Mouse (Mus musculus): Measurements from ENCODE around the gene Lmx1a. TPM values are rescaled to one million over a fixed set of nuclear protein-coding genes. Genes with fewer than 3 reads are reported as not detected.

Gene Lmx1a
- 16.5 and 18.7 TPM in 2 replicates for polyA plus RNA-seq (2014; fragmentation: Nextera tagmentation; extraction: Ambion mirVana)

DNA sequence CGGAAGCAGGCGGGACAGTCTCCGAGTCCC lies at the start of gene Lmx1a:
TSS of gene Lmx1a (plus strand) at position 6 of the 30 bp plus-strand sequence.
- 0% methylated on average over 3 of the region's 3 CpGs for WGBS
- ATAC-seq (ENCODE audit: low FRiP score): no peak
- Histone ChIP-seq H3K4me3 (ENCODE audit: low read depth, low read length) (peak within 1 kb of the TSS; percentile 49), H3K27me3 (ENCODE audit: control insufficient read depth, insufficient read depth, low read length) (peaks cover 73% of the 10 kb centered on the region), H3K9ac (ENCODE audit: low read length) (peak within 1 kb of the TSS; percentile 64), H3K36me3 (ENCODE audit: control insufficient read depth, insufficient read depth, low read length) (no peaks in the 10 kb centered on the region), H3K9me3 (ENCODE audit: control insufficient read depth, low read length) (peaks cover 4% of the 10 kb centered on the region; the same call in 1 of the 2 replicates), H3K27ac (ENCODE audit: low read depth, low read length) (peak within 1 kb of the TSS; percentile 30), H3K4me2 (peak within 1 kb of the TSS; percentile 75), H3K4me1 (ENCODE audit: control insufficient read depth, insufficient read depth, low read length) (peaks cover 11% of the 10 kb centered on the region)
- no peak for DNase-seq (ENCODE audit: low spot score, missing footprints)

DNA sequence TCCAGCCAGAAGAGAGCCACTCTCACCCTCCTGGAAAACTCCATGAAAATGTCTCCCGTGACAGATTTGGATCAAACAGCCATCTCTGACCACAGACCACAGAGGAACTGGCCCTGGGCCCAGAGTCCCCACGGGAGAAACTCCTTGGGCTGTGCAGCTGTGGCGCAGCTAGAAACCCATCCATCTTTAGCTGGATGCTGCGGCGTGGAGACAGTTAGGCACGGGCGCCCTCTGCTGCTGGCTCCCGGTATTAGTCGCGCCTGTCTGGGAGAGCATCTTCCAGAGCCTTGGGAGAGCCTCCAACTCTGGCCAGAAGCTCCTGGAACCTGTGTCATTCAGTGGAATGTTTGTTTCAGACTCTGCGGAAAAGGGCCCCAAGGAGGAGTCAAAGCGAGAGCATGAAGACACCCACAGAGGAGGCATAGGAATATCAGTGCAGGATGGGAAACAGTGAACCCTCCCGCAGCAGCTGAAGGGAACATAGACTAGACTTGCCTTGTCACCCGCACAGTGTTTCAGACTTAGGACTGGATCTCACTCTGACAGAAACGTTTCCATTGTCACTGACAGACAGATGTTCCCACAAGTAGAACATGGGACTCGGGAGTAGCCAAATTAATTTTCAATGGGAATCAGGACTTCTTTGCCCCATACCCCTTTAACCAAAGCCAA lies 44.0 kb upstream of the Lmx1a start:
- H3K9me3 ChIP-seq (ENCODE audit: control insufficient read depth, low read length): no peaks in the 10 kb centered on the region
- no peak overlapping the region for H3K4me2 ChIP-seq
- no peaks in the 10 kb centered on the region for H3K27me3 ChIP-seq (ENCODE audit: control insufficient read depth, insufficient read depth, low read length)
- no peak overlapping the region for H3K27ac ChIP-seq (ENCODE audit: low read depth, low read length)
- 18% methylated on average over 16 of the region's 16 CpGs for WGBS
- peak; percentile 99 for DNase-seq (ENCODE audit: low spot score, missing footprints)
- ATAC-seq (ENCODE audit: low FRiP score): peak; percentile 76
- no peaks in the 10 kb centered on the region for H3K36me3 ChIP-seq (ENCODE audit: control insufficient read depth, insufficient read depth, low read length)
- H3K9ac ChIP-seq (ENCODE audit: low read length): no peak overlapping the region
- no peaks in the 10 kb centered on the region for H3K4me1 ChIP-seq (ENCODE audit: control insufficient read depth, insufficient read depth, low read length)
- H3K4me3 ChIP-seq (ENCODE audit: low read depth, low read length): no peak overlapping the region

DNA sequence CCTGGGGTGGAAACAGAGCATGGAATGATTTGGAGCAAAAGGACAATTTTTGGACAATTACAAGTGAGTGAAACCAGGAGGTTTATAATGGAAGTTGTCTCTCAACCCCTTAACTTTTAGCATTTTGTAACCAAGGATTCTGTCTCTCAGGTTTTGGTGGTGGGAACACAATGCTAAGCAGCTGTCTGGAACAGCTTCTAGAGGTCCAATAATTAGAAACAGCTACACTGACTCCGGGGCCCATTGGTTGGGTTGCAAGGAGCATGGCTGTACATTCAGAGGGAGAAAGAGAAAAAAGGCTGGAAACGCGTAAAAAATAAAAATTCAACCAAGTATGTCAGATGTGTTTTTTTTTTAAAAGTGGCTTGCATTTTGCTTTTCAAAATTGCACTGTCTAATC lies 40.4 kb upstream of the Lmx1a start:
- Histone ChIP-seq H3K27ac (ENCODE audit: low read depth, low read length) (no peak overlapping the region), H3K27me3 (ENCODE audit: control insufficient read depth, insufficient read depth, low read length) (no peaks in the 10 kb centered on the region), H3K4me2 (no peak overlapping the region), H3K4me3 (ENCODE audit: low read depth, low read length) (no peak overlapping the region), H3K9me3 (ENCODE audit: control insufficient read depth, low read length) (no peaks in the 10 kb centered on the region), H3K9ac (ENCODE audit: low read length) (no peak overlapping the region), H3K4me1 (ENCODE audit: control insufficient read depth, insufficient read depth, low read length) (no peaks in the 10 kb centered on the region), H3K36me3 (ENCODE audit: control insufficient read depth, insufficient read depth, low read length) (no peaks in the 10 kb centered on the region)
- WGBS: 92% methylated on average over 3 of the region's 3 CpGs
- no peak for ATAC-seq (ENCODE audit: low FRiP score)
- DNase-seq (ENCODE audit: low spot score, missing footprints): no peak

DNA sequence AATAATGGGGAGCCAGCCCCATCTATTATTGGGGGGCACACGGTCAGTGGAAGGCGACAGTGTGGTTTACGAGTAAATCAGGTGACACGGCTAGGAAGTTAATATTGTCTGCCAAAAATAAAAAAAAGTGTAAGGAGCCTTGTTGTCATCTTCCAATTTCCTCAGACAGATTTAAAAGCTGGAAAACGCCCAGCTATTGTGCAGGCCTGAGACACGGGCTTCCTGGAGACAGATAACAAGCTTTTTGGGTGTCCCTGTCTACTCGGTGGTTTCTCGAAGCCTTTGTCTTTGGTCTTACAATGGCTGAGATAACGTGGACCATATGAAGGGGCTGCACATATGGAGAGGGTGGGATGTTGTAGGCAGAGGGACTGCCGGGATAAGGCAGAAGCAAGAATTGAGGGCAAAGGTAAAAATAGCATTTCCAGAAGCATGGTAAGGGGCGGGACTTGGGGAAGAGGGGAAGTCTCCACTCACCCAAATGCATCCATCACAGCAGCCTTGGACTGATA lies 39.9 kb upstream of the Lmx1a start:
- DNase-seq (ENCODE audit: low spot score, missing footprints): no peak
- no peak overlapping the region for H3K4me3 ChIP-seq (ENCODE audit: low read depth, low read length)
- H3K4me1 ChIP-seq (ENCODE audit: control insufficient read depth, insufficient read depth, low read length): no peaks in the 10 kb centered on the region
- H3K27ac ChIP-seq (ENCODE audit: low read depth, low read length): no peak overlapping the region
- no peaks in the 10 kb centered on the region for H3K36me3 ChIP-seq (ENCODE audit: control insufficient read depth, insufficient read depth, low read length)
- H3K27me3 ChIP-seq (ENCODE audit: control insufficient read depth, insufficient read depth, low read length): no peaks in the 10 kb centered on the region
- H3K9ac ChIP-seq (ENCODE audit: low read length): no peak overlapping the region
- 80% methylated on average over 11 of the region's 11 CpGs for WGBS
- no peak overlapping the region for H3K4me2 ChIP-seq
- ATAC-seq (ENCODE audit: low FRiP score): no peak
- H3K9me3 ChIP-seq (ENCODE audit: control insufficient read depth, low read length): no peaks in the 10 kb centered on the region

DNA sequence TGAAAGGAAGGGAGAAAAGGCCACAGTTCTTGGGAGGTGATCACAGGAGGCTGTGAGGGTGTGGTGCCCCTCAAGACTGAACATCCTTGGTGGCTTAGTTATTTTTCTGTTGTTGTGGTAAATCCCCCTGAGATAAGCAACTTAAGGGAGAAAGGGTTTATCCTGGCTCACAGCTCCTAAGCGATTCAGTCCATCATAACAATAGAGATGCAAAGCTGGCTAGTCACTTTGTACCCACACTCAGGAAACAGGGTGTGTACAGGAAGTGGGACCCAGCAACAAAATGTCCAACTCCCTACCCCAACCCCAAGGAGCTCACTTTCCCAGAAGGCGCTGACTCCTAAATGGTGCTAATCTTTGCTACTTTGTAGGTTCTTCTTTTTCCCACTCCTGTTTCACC lies 36.7 kb upstream of the Lmx1a start:
- Histone ChIP-seq H3K9me3 (ENCODE audit: control insufficient read depth, low read length) (no peaks in the 10 kb centered on the region), H3K9ac (ENCODE audit: low read length) (no peak overlapping the region), H3K4me2 (no peak overlapping the region), H3K4me1 (ENCODE audit: control insufficient read depth, insufficient read depth, low read length) (no peaks in the 10 kb centered on the region), H3K27ac (ENCODE audit: low read depth, low read length) (no peak overlapping the region), H3K4me3 (ENCODE audit: low read depth, low read length) (no peak overlapping the region), H3K27me3 (ENCODE audit: control insufficient read depth, insufficient read depth, low read length) (no peaks in the 10 kb centered on the region), H3K36me3 (ENCODE audit: control insufficient read depth, insufficient read depth, low read length) (no peaks in the 10 kb centered on the region)
- DNase-seq (ENCODE audit: low spot score, missing footprints) (no peak), ATAC-seq (ENCODE audit: low FRiP score) (no peak)
- WGBS: 75% methylated on average over 2 of the region's 2 CpGs

GRCm38 (mm10) chr1:167659065-167659464 lies 30.0 kb upstream of the Lmx1a start:
- Histone ChIP-seq H3K27ac (ENCODE audit: low read depth, low read length) (no peak overlapping the region), H3K9me3 (ENCODE audit: control insufficient read depth, low read length) (no peaks in the 10 kb centered on the region), H3K27me3 (ENCODE audit: control insufficient read depth, insufficient read depth, low read length) (peaks cover 20% of the 10 kb centered on the region), H3K36me3 (ENCODE audit: control insufficient read depth, insufficient read depth, low read length) (no peaks in the 10 kb centered on the region), H3K4me2 (no peak overlapping the region), H3K4me3 (ENCODE audit: low read depth, low read length) (no peak overlapping the region), H3K9ac (ENCODE audit: low read length) (no peak overlapping the region), H3K4me1 (ENCODE audit: control insufficient read depth, insufficient read depth, low read length) (peaks cover 10% of the 10 kb centered on the region; the same call in 1 of the 2 replicates)
- DNase-seq (ENCODE audit: low spot score, missing footprints) (no peak), ATAC-seq (ENCODE audit: low FRiP score) (no peak)
- WGBS: 89% methylated on average over 3 of the region's 3 CpGs

DNA sequence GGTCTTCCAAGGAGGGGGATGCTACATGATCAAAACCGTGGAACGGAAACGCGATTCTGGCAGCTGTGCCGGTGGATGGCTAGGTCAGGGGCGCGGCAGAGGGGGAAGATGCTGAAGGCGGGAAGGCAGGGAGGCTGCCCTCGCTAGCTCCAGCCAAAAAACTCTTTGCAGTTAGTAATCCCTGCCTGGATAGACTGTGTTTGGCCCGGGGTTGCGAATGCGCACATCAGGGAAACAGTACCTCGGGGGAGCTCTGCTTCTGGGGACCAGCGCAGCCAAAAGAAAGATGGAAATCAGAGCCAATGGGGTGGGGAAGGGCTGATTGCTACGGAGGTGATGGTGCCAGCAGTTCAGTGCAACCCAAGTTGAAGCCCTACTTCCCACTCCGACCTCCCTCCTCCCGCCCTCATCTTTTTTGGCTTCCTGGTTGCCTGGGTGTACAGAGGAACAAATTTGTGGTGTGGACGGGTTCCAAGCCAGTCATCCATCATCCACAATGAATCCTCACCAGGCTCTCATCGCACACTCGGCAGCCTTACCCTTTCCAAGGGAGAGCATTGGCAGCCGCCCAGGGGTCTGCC lies 28.4 kb upstream of the Lmx1a start:
- H3K9ac ChIP-seq (ENCODE audit: low read length): no peak overlapping the region; the same call in 1 of the 2 replicates
- H3K4me3 ChIP-seq (ENCODE audit: low read depth, low read length): peak overlapping the region; percentile 19
- H3K4me1 ChIP-seq (ENCODE audit: control insufficient read depth, insufficient read depth, low read length): peaks cover 10% of the 10 kb centered on the region; the same call in 1 of the 2 replicates
- peaks cover 20% of the 10 kb centered on the region for H3K27me3 ChIP-seq (ENCODE audit: control insufficient read depth, insufficient read depth, low read length)
- H3K4me2 ChIP-seq: peak overlapping the region; percentile 44
- no peak overlapping the region for H3K27ac ChIP-seq (ENCODE audit: low read depth, low read length)
- WGBS: under 1% methylated on average over 21 of the region's 21 CpGs
- H3K9me3 ChIP-seq (ENCODE audit: control insufficient read depth, low read length): no peaks in the 10 kb centered on the region
- H3K36me3 ChIP-seq (ENCODE audit: control insufficient read depth, insufficient read depth, low read length): no peaks in the 10 kb centered on the region
- DNase-seq (ENCODE audit: low spot score, missing footprints): peak; percentile 91
- ATAC-seq (ENCODE audit: low FRiP score): peak; percentile 52; the same call in 1 of the 2 replicates

- H3K27ac ChIP-seq (ENCODE audit: low read depth, low read length): no peak overlapping the region
- peak; percentile 90 for DNase-seq (ENCODE audit: low spot score, missing footprints)
These were observed 27.9 kb upstream of the Lmx1a start for GRCm38 (mm10) chr1:167661123-167661522.

GRCm38 (mm10) chr1:167663136-167663535 lies 25.9 kb upstream of the Lmx1a start:
- Histone ChIP-seq H3K36me3 (ENCODE audit: control insufficient read depth, insufficient read depth, low read length) (no peaks in the 10 kb centered on the region), H3K27me3 (ENCODE audit: control insufficient read depth, insufficient read depth, low read length) (peaks cover 20% of the 10 kb centered on the region), H3K9me3 (ENCODE audit: control insufficient read depth, low read length) (no peaks in the 10 kb centered on the region), H3K4me2 (no peak overlapping the region), H3K4me3 (ENCODE audit: low read depth, low read length) (no peak overlapping the region), H3K9ac (ENCODE audit: low read length) (no peak overlapping the region), H3K4me1 (ENCODE audit: control insufficient read depth, insufficient read depth, low read length) (peaks cover 10% of the 10 kb centered on the region; the same call in 1 of the 2 replicates), H3K27ac (ENCODE audit: low read depth, low read length) (no peak overlapping the region)
- DNase-seq (ENCODE audit: low spot score, missing footprints) (no peak), ATAC-seq (ENCODE audit: low FRiP score) (no peak)
- WGBS: 61% methylated on average over 5 of the region's 5 CpGs

More at GRCm38 (mm10) chr1:167661123-167661522, 27.9 kb upstream of the Lmx1a start:
- Histone ChIP-seq H3K9me3 (ENCODE audit: control insufficient read depth, low read length) (no peaks in the 10 kb centered on the region), H3K9ac (ENCODE audit: low read length) (no peak overlapping the region), H3K4me2 (peak overlapping the region; percentile 44), H3K4me3 (ENCODE audit: low read depth, low read length) (peak overlapping the region; percentile 19), H3K4me1 (ENCODE audit: control insufficient read depth, insufficient read depth, low read length) (peaks cover 10% of the 10 kb centered on the region; the same call in 1 of the 2 replicates), H3K27me3 (ENCODE audit: control insufficient read depth, insufficient read depth, low read length) (peaks cover 20% of the 10 kb centered on the region), H3K36me3 (ENCODE audit: control insufficient read depth, insufficient read depth, low read length) (no peaks in the 10 kb centered on the region)
- 2% methylated on average over 19 of the region's 19 CpGs for WGBS
- ATAC-seq (ENCODE audit: low FRiP score): peak; percentile 67

Data from midbrain, embryonic 11.5 days (tissue).